Mouse (Mus musculus) forelimb bud, embryonic 11.5 days (tissue): ENCODE measurements at regions not wholly inside any gene's neighbourhood (a gene's known extent, or its start where the extent isn't known, plus 50 kb on each side); places are given as distances from the start of the nearest gene placed in this dataset.

Experiments
- DNase-seq: peaks from one replicate; pipeline ENCODE4 v3.0.0-alpha.2; 2012; ENCODE audit warnings: low read depth, low spot score

GRCm38 (mm10) chr3:136611682-136612081 is 58.2 kb upstream of the Ppp3ca start:
- DNase-seq, result no peak

GRCm38 (mm10) chr3:136610556-136610924 is 59.4 kb upstream of the Ppp3ca start:
- peak; percentile 51 for DNase-seq

- DNase-seq, result peak; percentile 67
Measured at GRCm38 (mm10) chr3:136609855-136610555, 59.9 kb upstream of the Ppp3ca start.

- DNase-seq, result no peak
Measured at GRCm38 (mm10) chr3:136601706-136602105, 68.2 kb upstream of the Ppp3ca start.

- no peak for DNase-seq
Measured at GRCm38 (mm10) chr3:136583937-136584336, 86.0 kb upstream of the Ppp3ca start.

GRCm38 (mm10) chr3:136578016-136578415 is 91.9 kb upstream of the Ppp3ca start:
- no peak for DNase-seq

GRCm38 (mm10) chr3:136570517-136570916 is 99.4 kb upstream of the Ppp3ca start:
- DNase-seq, result no peak

- no peak for DNase-seq
Measured at GRCm38 (mm10) chr3:136556488-136556887, 113.4 kb upstream of the Ppp3ca start.

- DNase-seq, result no peak
Measured at GRCm38 (mm10) chr3:136549471-136549870, 120.5 kb upstream of the Ppp3ca start.

GRCm38 (mm10) chr3:136531604-136532003 is 138.3 kb upstream of the Ppp3ca start:
- DNase-seq, result no peak

- DNase-seq, result no peak
Measured at GRCm38 (mm10) chr3:136508575-136508974, 161.3 kb upstream of the Ppp3ca start.

- no peak for DNase-seq
Measured at GRCm38 (mm10) chr3:136507070-136507469, 162.9 kb upstream of the Ppp3ca start.

- no peak for DNase-seq
Measured at GRCm38 (mm10) chr3:136494831-136495230, 169.0 kb upstream of the Bank1 start.

GRCm38 (mm10) chr3:136491683-136492082 is 165.8 kb upstream of the Bank1 start:
- no peak for DNase-seq

GRCm38 (mm10) chr3:136471693-136472092 is 145.8 kb upstream of the Bank1 start:
- DNase-seq, result no peak

- DNase-seq, result no peak
Measured at GRCm38 (mm10) chr3:136462747-136463146, 136.9 kb upstream of the Bank1 start.

- no peak for DNase-seq
Measured at GRCm38 (mm10) chr3:136456471-136457117, 130.7 kb upstream of the Bank1 start.

- DNase-seq, result no peak
Measured at GRCm38 (mm10) chr3:136455651-136456470, 130.0 kb upstream of the Bank1 start.

- DNase-seq, result no peak
Measured at GRCm38 (mm10) chr3:136454967-136455366, 129.1 kb upstream of the Bank1 start.

GRCm38 (mm10) chr3:136450986-136451774 is 125.3 kb upstream of the Bank1 start:
- no peak for DNase-seq

- no peak for DNase-seq
Measured at GRCm38 (mm10) chr3:136450361-136450895, 124.6 kb upstream of the Bank1 start.
